Mouse (Mus musculus) lung, embryonic 14.5 days (tissue): Measurements from ENCODE around the gene Zfp809. TPM values are rescaled to one million over a fixed set of nuclear protein-coding genes. Genes with fewer than 3 reads are reported as not detected.

Experiments used
- ATAC-seq: fragments of 200-750 bp; cut with Nextera tagmentation; 2 replicates; pipeline ENCODE4 v1.8.0; 2017; ENCODE audit warnings: mild to moderate bottlenecking, moderate TSS enrichment, moderate library complexity; ENCODE audit not compliant: insufficient read depth
- DNase-seq: peaks from one replicate; pipeline ENCODE4 v3.0.0-alpha.2; 2015
- H3K27ac ChIP-seq: fragments of 300-500 bp; sonication (generic); 2 replicates; pipeline ENCODE4 v1.5.1; 2014; ENCODE audit warnings: low read depth, mild to moderate bottlenecking, moderate library complexity
- H3K27me3 ChIP-seq: fragments of 300-500 bp; sonication (generic); 2 replicates; pipeline ENCODE4 v1.6.1; 2014; ENCODE audit warnings: low read length, control low read depth; ENCODE audit not compliant: insufficient read depth
- H3K36me3 ChIP-seq: fragments of 300-500 bp; sonication (generic); 2 replicates; pipeline ENCODE4 v1.6.1; 2014; ENCODE audit warnings: control low read depth; ENCODE audit not compliant: insufficient read depth
- H3K4me1 ChIP-seq: fragments of 300-500 bp; sonication (generic); 2 replicates; pipeline ENCODE4 v1.6.1; 2014; ENCODE audit warnings: antibody characterized with exemption, control low read depth; ENCODE audit not compliant: insufficient read depth
- H3K4me2 ChIP-seq: fragments of 300-500 bp; sonication (generic); 2 replicates; pipeline ENCODE4 v1.6.1; 2014; ENCODE audit warnings: mild to moderate bottlenecking
- H3K4me3 ChIP-seq: fragments of 300-500 bp; sonication (generic); 2 replicates; pipeline ENCODE4 v1.5.1; 2014; ENCODE audit warnings: low read depth, low read length
- H3K9ac ChIP-seq: fragments of 300-500 bp; sonication (generic); 2 replicates; pipeline ENCODE4 v1.6.1; 2014
- H3K9me3 ChIP-seq: fragments of 300-500 bp; sonication (generic); 2 replicates; pipeline ENCODE4 v1.6.1; 2016; ENCODE audit warnings: low read depth, low read length, control low read depth
- CTCF ChIP-seq: IDR thresholded peaks from 2 replicates; pipeline ENCODE4 v1.5.1; 2016; ENCODE audit warnings: antibody characterized with exemption, low read depth
- WGBS: fragments of 180-500 bp; shearing (Covaris S2); extraction: QIAGEN DNeasy Blood & Tissue Kit; methylation state at CpG from one replicate; pipeline ENCODE4 v1.1.7; 2014; 5-methylcytosine and 5-hydroxymethylcytosine counted together
- polyA plus RNA-seq: library from polyadenylated mRNA; unstranded; fragments of >200 nt; fragmentation: Nextera tagmentation; extraction: Ambion mirVana; gene quantifications from 2 replicates; pipeline ENCODE4 v1.2.1, GENCODE M21; 2014

The Zfp809 gene
- polyA plus RNA-seq, 1 experiment from 2014 or later = 27.5 TPM

- H3K4me1 ChIP-seq = no peaks in the 10 kb centered on the region
- ATAC-seq (no peak), DNase-seq (no peak)
- H3K36me3 ChIP-seq = peaks cover 78% of the 10 kb centered on the region
- no peak overlapping the region for H3K4me3 ChIP-seq
- WGBS = 94% methylated on average over 4 of the region's 4 CpGs
- H3K9me3 ChIP-seq = peaks cover 5% of the 10 kb centered on the region; the same call in 1 of the 2 replicates
- H3K9ac ChIP-seq = no peak overlapping the region
- H3K27ac ChIP-seq = no peak overlapping the region
- no peak for TF ChIP-seq CTCF
- no peaks in the 10 kb centered on the region for H3K27me3 ChIP-seq
- H3K4me2 ChIP-seq = no peak overlapping the region
Measured at GRCm38 (mm10) chr9:22240001-22240400, 14.5 kb downstream of the Zfp809 start.

GRCm38 (mm10) chr9:22244242-22244641 lies 18.7 kb downstream of the Zfp809 start:
- no peak for TF ChIP-seq CTCF
- ATAC-seq (no peak), DNase-seq (no peak)
- no peaks in the 10 kb centered on the region for H3K4me1 ChIP-seq
- H3K36me3 ChIP-seq = peaks cover 70% of the 10 kb centered on the region
- 91% methylated on average over 2 of the region's 2 CpGs for WGBS
- no peak overlapping the region for H3K27ac ChIP-seq
- H3K9me3 ChIP-seq = peaks cover 17% of the 10 kb centered on the region; the same call in 1 of the 2 replicates
- no peak overlapping the region for H3K4me3 ChIP-seq
- no peak overlapping the region for H3K9ac ChIP-seq
- H3K27me3 ChIP-seq = no peaks in the 10 kb centered on the region
- H3K4me2 ChIP-seq = no peak overlapping the region

DNA sequence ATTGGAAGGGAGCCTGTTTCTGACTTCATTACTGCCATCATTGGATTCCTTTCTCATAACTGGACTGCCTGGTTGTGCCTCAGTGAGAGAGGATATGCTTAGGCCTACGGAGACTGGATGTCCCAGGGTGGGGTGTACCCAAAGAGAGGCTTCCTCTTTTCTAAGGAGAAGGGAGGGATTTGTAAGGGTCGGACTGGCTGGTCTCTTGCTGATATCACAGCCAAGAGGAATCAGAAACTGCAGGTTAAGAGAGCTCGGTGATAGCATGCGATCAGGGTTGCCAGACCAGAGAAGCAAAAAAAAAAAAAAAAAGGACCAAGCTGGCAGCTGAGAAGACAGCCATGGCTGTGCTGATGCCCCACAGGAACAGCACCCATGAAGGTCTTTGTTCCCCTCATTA lies 31.1 kb downstream of the Zfp809 start:
- Histone ChIP-seq H3K9me3 (peaks cover 6% of the 10 kb centered on the region; the same call in 1 of the 2 replicates), H3K4me1 (no peaks in the 10 kb centered on the region), H3K27ac (no peak overlapping the region), H3K36me3 (peaks cover 44% of the 10 kb centered on the region), H3K4me2 (no peak overlapping the region), H3K9ac (no peak overlapping the region), H3K27me3 (no peaks in the 10 kb centered on the region), H3K4me3 (no peak overlapping the region)
- WGBS = 92% methylated on average over 4 of the region's 4 CpGs
- DNase-seq (no peak), ATAC-seq (no peak)
- TF ChIP-seq CTCF = no peak

GRCm38 (mm10) chr9:22258784-22259183 lies 33.3 kb downstream of the Zfp809 start:
- Histone ChIP-seq H3K4me3 (peak overlapping the region; percentile 67), H3K4me1 (no peaks in the 10 kb centered on the region), H3K27ac (no peak overlapping the region), H3K9ac (peak overlapping the region; percentile 78), H3K9me3 (peaks cover 6% of the 10 kb centered on the region; the same call in 1 of the 2 replicates), H3K27me3 (no peaks in the 10 kb centered on the region), H3K36me3 (peaks cover 25% of the 10 kb centered on the region), H3K4me2 (peak overlapping the region; percentile 74)
- WGBS = 81% methylated on average over 8 of the region's 8 CpGs
- ATAC-seq (no peak), DNase-seq (no peak)
- no peak for TF ChIP-seq CTCF

DNA sequence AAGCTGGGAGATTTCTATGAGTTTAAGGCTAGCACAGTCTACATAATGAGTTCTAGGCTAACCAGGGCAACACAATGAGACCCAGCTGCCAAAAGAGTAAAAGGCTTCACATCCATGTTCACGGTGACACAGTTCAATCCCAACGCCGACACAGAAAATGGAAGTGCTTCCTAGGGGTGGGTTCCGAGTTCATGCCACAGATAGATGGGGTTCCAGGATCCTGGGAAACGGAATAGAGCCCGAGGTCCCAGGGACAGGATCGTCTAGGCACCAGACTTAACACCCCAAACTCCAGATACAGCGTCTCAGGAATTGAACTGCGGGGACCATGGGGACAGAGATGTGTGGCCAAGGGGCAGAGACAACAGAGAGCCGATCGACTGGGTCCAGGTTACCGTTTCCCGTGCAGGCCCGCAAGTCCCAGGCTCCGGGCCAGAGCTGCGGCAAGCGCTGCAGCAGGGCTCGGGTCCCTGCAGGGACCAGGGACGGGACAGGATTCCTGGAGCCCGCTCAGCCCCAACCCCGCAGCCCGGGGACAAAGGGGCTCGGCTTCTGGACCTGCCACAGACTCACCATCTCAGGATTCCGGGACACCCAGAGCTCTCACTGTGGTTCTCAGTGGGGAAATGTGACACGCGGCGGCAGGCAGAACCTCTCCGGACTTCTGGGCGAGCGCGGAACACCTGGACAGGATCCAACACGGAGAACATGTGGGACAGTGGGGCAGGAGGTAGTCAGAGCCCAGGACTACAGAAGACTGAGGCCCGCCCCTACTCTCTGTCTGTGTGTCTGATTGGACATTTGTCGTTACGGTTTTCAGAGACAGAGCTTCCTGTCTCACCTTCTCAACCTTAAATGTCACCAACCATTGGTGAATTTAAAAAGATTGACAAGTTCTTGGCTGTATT lies 33.9 kb downstream of the Zfp809 start, which contains the start of gene Zfp599:
Gene Zfp599, minus strand, starts transcription at position 712 of the 908 bp plus-strand sequence.
- Histone ChIP-seq H3K9me3 (peaks cover 6% of the 10 kb centered on the region; the same call in 1 of the 2 replicates), H3K27ac (peak within 1 kb of the TSS; percentile 38), H3K9ac (peak within 1 kb of the TSS; percentile 78), H3K4me1 (no peaks in the 10 kb centered on the region), H3K36me3 (peaks cover 21% of the 10 kb centered on the region), H3K4me3 (peak within 1 kb of the TSS; percentile 67), H3K4me2 (peak within 1 kb of the TSS; percentile 74), H3K27me3 (no peaks in the 10 kb centered on the region)
- ATAC-seq (peak; percentile 96), DNase-seq (peak; percentile 83)
- WGBS = 1% methylated on average over 35 of the region's 35 CpGs
- TF ChIP-seq CTCF = no peak

DNA sequence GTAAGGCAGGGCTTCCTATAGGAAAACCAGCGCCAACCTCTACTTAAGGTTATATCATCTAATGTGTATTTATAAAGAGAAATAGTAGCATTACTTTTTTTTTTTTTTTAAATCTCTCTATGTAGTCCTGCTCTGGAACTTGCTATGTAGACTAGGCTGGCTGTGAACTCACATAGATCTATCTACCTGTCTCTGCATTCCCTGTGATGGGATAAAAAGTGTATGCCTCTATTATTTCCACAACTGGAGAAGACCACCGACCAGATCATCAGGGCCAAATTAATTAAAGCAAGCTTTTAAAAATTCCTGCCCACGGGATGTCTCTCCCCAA lies 34.5 kb downstream of the Zfp809 start:
- H3K27me3 ChIP-seq = no peaks in the 10 kb centered on the region
- H3K9ac ChIP-seq = no peak overlapping the region; the same call in 1 of the 2 replicates
- H3K9me3 ChIP-seq = peaks cover 6% of the 10 kb centered on the region; the same call in 1 of the 2 replicates

DNA sequence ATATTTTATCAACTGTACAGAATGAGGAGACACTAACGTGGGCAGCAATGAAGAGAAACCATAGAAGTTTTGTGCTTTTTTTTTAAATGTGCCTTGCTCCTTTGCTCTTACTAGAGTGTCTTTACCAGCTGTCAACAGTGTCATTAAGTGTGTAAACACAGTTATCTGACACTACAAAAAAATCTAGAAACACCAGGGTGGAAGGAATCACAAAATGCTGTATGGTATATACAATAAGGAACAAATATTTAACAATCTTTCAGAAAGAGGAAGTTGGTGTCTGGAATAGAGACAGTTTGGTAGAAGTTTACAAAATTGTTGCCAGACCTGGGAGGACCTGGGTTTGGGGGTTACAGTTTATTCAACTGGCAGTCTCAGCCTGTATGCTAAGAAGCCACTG lies 36.1 kb downstream of the Zfp809 start:
- no peaks in the 10 kb centered on the region for H3K4me1 ChIP-seq
- H3K27me3 ChIP-seq = no peaks in the 10 kb centered on the region
- 37% methylated on average over 1 of the region's 1 CpGs for WGBS
- ATAC-seq (no peak), DNase-seq (no peak)
- no peak overlapping the region for H3K4me2 ChIP-seq
- no peak overlapping the region for H3K4me3 ChIP-seq
- no peaks in the 10 kb centered on the region for H3K9me3 ChIP-seq
- no peak overlapping the region for H3K9ac ChIP-seq
- no peak overlapping the region for H3K27ac ChIP-seq
- H3K36me3 ChIP-seq = peaks cover 5% of the 10 kb centered on the region
- TF ChIP-seq CTCF = no peak

More for the DNA sequence above, 34.5 kb downstream of the Zfp809 start:
- H3K4me3 ChIP-seq = peak overlapping the region; percentile 67
- TF ChIP-seq CTCF = no peak
- DNase-seq (no peak), ATAC-seq (no peak)
- WGBS = 35% methylated on average over 3 of the region's 3 CpGs
- H3K4me2 ChIP-seq = peak overlapping the region; percentile 74
- H3K27ac ChIP-seq = no peak overlapping the region
- no peaks in the 10 kb centered on the region for H3K4me1 ChIP-seq
- peaks cover 18% of the 10 kb centered on the region for H3K36me3 ChIP-seq
